9 mouse cellular contexts compared by ENCODE assay signal in the genomic region with DNA sequence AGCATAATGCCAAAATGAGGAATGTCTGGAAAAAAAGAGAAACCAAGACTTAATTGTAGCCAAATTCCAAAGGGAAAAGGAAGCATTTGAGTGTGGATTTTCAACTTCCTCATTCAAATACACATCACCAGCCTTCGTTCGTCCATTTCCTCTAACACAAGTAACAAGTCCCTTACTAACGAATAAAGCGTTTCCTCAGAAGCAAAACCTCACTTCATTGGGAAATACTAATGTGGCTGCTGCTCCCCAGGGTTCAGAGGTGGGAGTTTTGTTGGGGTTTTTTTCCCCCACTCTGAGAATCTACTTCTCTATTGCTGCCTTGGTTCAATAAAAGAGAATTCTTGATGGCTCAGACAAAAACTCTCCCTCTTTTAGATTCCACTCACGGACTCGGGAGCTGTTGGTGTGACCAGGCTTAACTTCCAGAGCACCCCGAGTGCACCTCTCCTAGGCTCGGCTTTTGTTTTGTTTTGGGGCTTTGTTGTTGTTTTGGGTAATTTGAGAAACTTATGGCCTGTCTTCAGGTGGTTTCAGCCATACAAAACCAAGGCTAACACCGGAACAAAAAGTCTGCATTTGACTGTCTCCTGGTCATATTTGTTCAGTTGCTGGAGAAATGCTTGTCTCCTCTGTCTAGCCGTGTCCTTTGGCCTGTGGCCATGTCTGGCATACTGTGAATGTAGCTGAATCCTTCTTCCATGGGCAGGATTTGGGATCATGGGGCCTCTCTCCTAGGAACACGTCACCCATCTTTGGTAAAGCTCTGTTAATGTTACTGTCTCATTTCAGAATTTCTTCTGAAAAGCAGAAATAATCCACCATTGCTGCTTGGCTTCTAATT.
A peak's percentile ranks its signal among the peaks of the same experiment; 100 is the strongest.
DNase-seq lines count a peak whose midpoint lies in the region; ATAC-seq and TF ChIP-seq lines count a peak whose summit lies in the region.
"Had no signal": no experiment of that assay in that cellular context is flagged by ENCODE, and none has a peak within 500 bp of the region (broad histone marks: within the 10 kb centered on the region; RNA-seq: fewer than 3 reads in every experiment).

No protein-coding gene starts in this region.

- H3K4me3 ChIP-seq in forebrain, embryonic 12.5 days (replicated peaks): no peak overlapping the region
- no peak overlapping the region for H3K4me3 ChIP-seq in hindbrain, embryonic 14.5 days (replicated peaks; ENCODE audit: low read length)
- H3K4me3 ChIP-seq in midbrain, embryonic 14.5 days (replicated peaks; ENCODE audit: low read depth, low read length): no peak overlapping the region
- H3K4me3 ChIP-seq in intestine, postnatal 0 days (ENCODE audit: low read depth, low read length): no peak overlapping the region

- H3K27ac ChIP-seq in forebrain, embryonic 12.5 days: peak overlapping the region; percentile 48; the same call in 1 of the 2 replicates
- peak overlapping the region; percentile 70 for H3K27ac ChIP-seq in hindbrain, embryonic 14.5 days
- H3K27ac ChIP-seq in midbrain, embryonic 14.5 days (replicated peaks; ENCODE audit: low read depth, low read length): peak overlapping the region; percentile 60; the same call in 1 of the 2 replicates
- H3K27ac ChIP-seq in intestine, postnatal 0 days (ENCODE audit: low read depth, low read length): no peak overlapping the region

- no peak for TF ChIP-seq CTCF in intestine, postnatal 0 days (IDR thresholded peaks at IDR 0.05; ENCODE audit: low read depth)

- 39% methylated on average over 11 of the region's 11 CpGs for WGBS in forebrain, embryonic 12.5 days
- WGBS in hindbrain, embryonic 14.5 days: 49% methylated on average over 11 of the region's 11 CpGs
- WGBS in midbrain, embryonic 14.5 days: 46% methylated on average over 11 of the region's 11 CpGs
- WGBS in intestine, postnatal 0 days: 72% methylated on average over 11 of the region's 11 CpGs

- H3K4me1 ChIP-seq in forebrain, embryonic 12.5 days: peaks cover 19% of the 10 kb centered on the region
- H3K4me1 ChIP-seq in hindbrain, embryonic 14.5 days (replicated peaks; ENCODE audit: control insufficient read depth, insufficient read depth, low read length): 0 out of 2 replicates have a peak, but pooled peaks cover 6% of the 10 kb centered on the region
- H3K4me1 ChIP-seq in midbrain, embryonic 14.5 days (ENCODE audit: control insufficient read depth, insufficient read depth, low read length): peaks cover 6% of the 10 kb centered on the region; the same call in 1 of the 2 replicates
- no peaks in the 10 kb centered on the region for H3K4me1 ChIP-seq in intestine, postnatal 0 days (replicated peaks; ENCODE audit: control insufficient read depth, insufficient read depth, low read length)

- H3K36me3 ChIP-seq in forebrain, embryonic 12.5 days (replicated peaks): no peaks in the 10 kb centered on the region
- H3K36me3 ChIP-seq in hindbrain, embryonic 14.5 days (replicated peaks; ENCODE audit: control insufficient read depth, insufficient read depth): no peaks in the 10 kb centered on the region
- H3K36me3 ChIP-seq in midbrain, embryonic 14.5 days (ENCODE audit: control insufficient read depth, insufficient read depth, low read length): no peaks in the 10 kb centered on the region
- no peaks in the 10 kb centered on the region for H3K36me3 ChIP-seq in intestine, postnatal 0 days (ENCODE audit: control insufficient read depth, insufficient read depth)

- H3K9me3 ChIP-seq in forebrain, embryonic 12.5 days: no peaks in the 10 kb centered on the region
- no peaks in the 10 kb centered on the region for H3K9me3 ChIP-seq in hindbrain, embryonic 14.5 days (ENCODE audit: control insufficient read depth, low read length)
- no peaks in the 10 kb centered on the region for H3K9me3 ChIP-seq in midbrain, embryonic 14.5 days (ENCODE audit: control insufficient read depth, low read length)
- H3K9me3 ChIP-seq in intestine, postnatal 0 days (ENCODE audit: control insufficient read depth): no peaks in the 10 kb centered on the region

- H3K9ac ChIP-seq in forebrain, embryonic 12.5 days: no peak overlapping the region
- no peak overlapping the region for H3K9ac ChIP-seq in hindbrain, embryonic 14.5 days
- H3K9ac ChIP-seq in midbrain, embryonic 14.5 days (replicated peaks; ENCODE audit: low read length): no peak overlapping the region
- no peak overlapping the region for H3K9ac ChIP-seq in intestine, postnatal 0 days (ENCODE audit: low read depth, low read length)

- peaks cover 15% of the 10 kb centered on the region; the same call in 1 of the 2 replicates for H3K27me3 ChIP-seq in forebrain, embryonic 12.5 days
- no peaks in the 10 kb centered on the region for H3K27me3 ChIP-seq in hindbrain, embryonic 14.5 days (ENCODE audit: control insufficient read depth, insufficient read depth, low read length)
- no peaks in the 10 kb centered on the region for H3K27me3 ChIP-seq in midbrain, embryonic 14.5 days (ENCODE audit: control insufficient read depth, insufficient read depth, low read length)
- no peaks in the 10 kb centered on the region for H3K27me3 ChIP-seq in intestine, postnatal 0 days (replicated peaks; ENCODE audit: control insufficient read depth, insufficient read depth, low read length)

- peak; percentile 75 for ATAC-seq in forebrain, embryonic 12.5 days (ENCODE audit: low FRiP score)
- ATAC-seq in hindbrain, embryonic 14.5 days (ENCODE audit: low FRiP score): peak; percentile 73; the same call in 1 of the 2 replicates
- peak; percentile 69; the same call in 1 of the 2 replicates for ATAC-seq in midbrain, embryonic 14.5 days (ENCODE audit: low FRiP score, low TSS enrichment)
- ATAC-seq in erythroblast, adult 5-6 weeks (replicated peaks; ENCODE audit: low FRiP score, poor library complexity, severe bottlenecking): no peak
- no peak for ATAC-seq in intestine, postnatal 0 days

- peak; percentile 9 for DNase-seq in heart, postnatal 4 days
- no peak for DNase-seq in heart, adult 8-10 months (ENCODE audit: low spot score)
- DNase-seq in hindbrain, embryonic 14.5 days (ENCODE audit: low spot score): peak; percentile 63
- peak; percentile 79 for DNase-seq in midbrain, embryonic 14.5 days
- DNase-seq in ovary, postnatal 10 days (ENCODE audit: low spot score): no peak
- DNase-seq: kidney, adult 11 months had no signal

- H3K4me2 ChIP-seq in forebrain, embryonic 12.5 days: 0 out of 2 replicates have a peak overlapping the region, but pooled peaks have one; percentile 6
- no peak overlapping the region for H3K4me2 ChIP-seq in hindbrain, embryonic 14.5 days (replicated peaks)
- H3K4me2 ChIP-seq in midbrain, embryonic 14.5 days (ENCODE audit: low read length): no peak overlapping the region
- no peak overlapping the region for H3K4me2 ChIP-seq in intestine, postnatal 0 days (replicated peaks; ENCODE audit: low read depth)

Comparison
In these comparisons a context has a peak if more than half of its experiments do, and no peak if none do; other contexts are left out.
1. DNase-seq: peak in heart, postnatal 4 days (single experiment), hindbrain, embryonic 14.5 days (single experiment) and midbrain, embryonic 14.5 days (single experiment); none in heart, adult 8-10 months (single experiment) and ovary, postnatal 10 days (single experiment).
2. ATAC-seq: peak in forebrain, embryonic 12.5 days (single experiment), hindbrain, embryonic 14.5 days (single experiment) and midbrain, embryonic 14.5 days (single experiment); none in erythroblast, adult 5-6 weeks (single experiment) and intestine, postnatal 0 days (single experiment).